Comparison of ENCODE assay signal across 17 mouse cellular contexts in the genomic region with DNA sequence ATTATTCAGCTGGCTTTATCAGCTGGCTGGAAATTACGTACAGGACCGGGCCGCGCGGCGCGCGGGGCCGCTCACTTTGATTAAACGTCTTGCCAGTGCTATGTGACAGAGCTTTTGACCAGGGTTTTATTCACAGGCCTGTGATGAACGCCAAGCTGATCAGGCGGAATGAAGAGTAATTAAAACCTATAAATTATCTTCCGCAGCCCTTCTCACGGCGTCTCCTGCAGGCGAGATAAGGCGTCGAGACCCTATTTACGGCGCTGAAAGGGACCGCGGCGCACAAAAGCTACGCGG. TPM values are rescaled to one million over a fixed set of nuclear protein-coding genes. Genes with fewer than 3 reads are reported as not detected.
DNase-seq lines count a peak whose midpoint lies in the region; ATAC-seq lines count a peak whose summit lies in the region.
"Had no signal": no experiment of that assay in that cellular context is flagged by ENCODE, and none has a peak within 500 bp of the region (broad histone marks: within the 10 kb centered on the region; RNA-seq: fewer than 3 reads in every experiment).

No protein-coding gene starts in this region.

- H3K9ac ChIP-seq in neural tube, embryonic 15.5 days (replicated peaks), result no peak overlapping the region
- H3K9ac ChIP-seq in hindbrain, embryonic 13.5 days, result 0 out of 2 replicates have a peak overlapping the region, but pooled peaks have one; percentile 40
- peak overlapping the region; percentile 32 for H3K9ac ChIP-seq in midbrain, embryonic 11.5 days (ENCODE audit: low read length)
- H3K9ac ChIP-seq: heart, embryonic 12.5 days had no signal

- no peak overlapping the region for H3K27ac ChIP-seq in neural tube, embryonic 15.5 days (replicated peaks)
- H3K27ac ChIP-seq in hindbrain, embryonic 13.5 days, result peak overlapping the region; percentile 70
- peak overlapping the region; percentile 30; the same call in 1 of the 2 replicates for H3K27ac ChIP-seq in midbrain, embryonic 11.5 days (ENCODE audit: low read depth, low read length)
- H3K27ac ChIP-seq: kidney, postnatal 0 days had no signal

- H3K9me3 ChIP-seq in neural tube, embryonic 15.5 days (replicated peaks), result no peaks in the 10 kb centered on the region
- no peaks in the 10 kb centered on the region for H3K9me3 ChIP-seq in hindbrain, embryonic 13.5 days
- no peaks in the 10 kb centered on the region for H3K9me3 ChIP-seq in midbrain, embryonic 11.5 days (ENCODE audit: control insufficient read depth, low read length)
- H3K9me3 ChIP-seq: heart, embryonic 12.5 days had no signal

- H3K4me2 ChIP-seq in neural tube, embryonic 15.5 days, result no peak overlapping the region
- H3K4me2 ChIP-seq in hindbrain, embryonic 13.5 days, result peak overlapping the region; percentile 42
- peak overlapping the region; percentile 82 for H3K4me2 ChIP-seq in midbrain, embryonic 11.5 days
- H3K4me2 ChIP-seq: heart, embryonic 12.5 days; liver, embryonic 11.5 days had no signal

- no peak overlapping the region for H3K4me3 ChIP-seq in neural tube, embryonic 15.5 days (replicated peaks)
- peak overlapping the region; percentile 21 for H3K4me3 ChIP-seq in hindbrain, embryonic 13.5 days
- H3K4me3 ChIP-seq in midbrain, embryonic 11.5 days (ENCODE audit: low read depth, low read length), result peak overlapping the region; percentile 57
- H3K4me3 ChIP-seq: heart, embryonic 12.5 days had no signal

- H3K36me3 ChIP-seq in neural tube, embryonic 15.5 days, result no peaks in the 10 kb centered on the region
- H3K36me3 ChIP-seq in hindbrain, embryonic 13.5 days, result no peaks in the 10 kb centered on the region
- no peaks in the 10 kb centered on the region for H3K36me3 ChIP-seq in midbrain, embryonic 11.5 days (ENCODE audit: control insufficient read depth, insufficient read depth, low read length)
- H3K36me3 ChIP-seq: heart, embryonic 12.5 days had no signal

- peaks cover 81% of the 10 kb centered on the region for H3K27me3 ChIP-seq in neural tube, embryonic 15.5 days (replicated peaks)
- peaks cover 96% of the 10 kb centered on the region for H3K27me3 ChIP-seq in hindbrain, embryonic 13.5 days
- peaks cover 86% of the 10 kb centered on the region for H3K27me3 ChIP-seq in midbrain, embryonic 11.5 days (ENCODE audit: control insufficient read depth, insufficient read depth, low read length)

- peak; percentile 68 for DNase-seq in neural tube, embryonic 10.5 days (ENCODE audit: extremely low spot score, low spot score)
- no peak for DNase-seq in midbrain, embryonic 11.5 days (ENCODE audit: low spot score, missing footprints)
- DNase-seq in retina, postnatal 1 day, result peak; percentile 42
- no peak for DNase-seq in adrenal gland, postnatal 14 days
- no peak for DNase-seq in right cerebral cortex, adult 18-20 months
- DNase-seq in adrenal gland, postnatal 10 days, result no peak
- DNase-seq: gastrocnemius, postnatal 25 days; layer of hippocampus, postnatal 36 days; lung, postnatal 36 days had no signal

- ATAC-seq in neural tube, embryonic 15.5 days (ENCODE audit: low FRiP score), result no peak
- 0 out of 2 replicates have a peak, but pooled peaks have one; percentile 26 for ATAC-seq in hindbrain, embryonic 13.5 days (ENCODE audit: low FRiP score)
- ATAC-seq in midbrain, embryonic 11.5 days (ENCODE audit: low FRiP score), result no peak

- peaks cover 22% of the 10 kb centered on the region for H3K4me1 ChIP-seq in neural tube, embryonic 15.5 days
- peaks cover 25% of the 10 kb centered on the region for H3K4me1 ChIP-seq in hindbrain, embryonic 13.5 days (replicated peaks)
- peaks cover 12% of the 10 kb centered on the region for H3K4me1 ChIP-seq in midbrain, embryonic 11.5 days (ENCODE audit: control insufficient read depth, insufficient read depth, low read length)

- under 1% methylated on average over 25 of the region's 25 CpGs for WGBS in neural tube, embryonic 15.5 days
- WGBS in hindbrain, embryonic 13.5 days, result under 1% methylated on average over 25 of the region's 25 CpGs
- WGBS in midbrain, embryonic 11.5 days, result under 1% methylated on average over 25 of the region's 25 CpGs

RNA-seq across cellular contexts. Expression of gene En1, which starts 2.1 kb away (rescaled TPM):
- polyA plus RNA-seq in neural tube, embryonic 15.5 days (2015; fragmentation: Nextera tagmentation; extraction: Ambion mirVana), result 1.0 and 1.2 TPM in 2 replicates
- polyA plus RNA-seq in hindbrain, embryonic 13.5 days (2015; fragmentation: Nextera tagmentation; extraction: Ambion mirVana), result 4.0 and 7.8 TPM in 2 replicates
- polyA plus RNA-seq in midbrain, embryonic 11.5 days (2014; fragmentation: Nextera tagmentation; extraction: Ambion mirVana), result 6.5 and 8.2 TPM in 2 replicates
- not detected in 2 replicates for total RNA-seq in adrenal gland, postnatal 14 days (2021)
- total RNA-seq in adrenal gland, postnatal 10 days (2021), result under 1 TPM; 0.18 to 0.64 TPM
- total RNA-seq: adrenal gland, adult 18-20 months; common myeloid progenitor, adult 5-6 weeks; hematopoietic stem cell, adult 5-6 weeks; layer of hippocampus, postnatal 36 days had no signal
- polyA plus RNA-seq: kidney, postnatal 0 days had no signal

Comparison
In these comparisons a context has a peak if more than half of its experiments do, and no peak if none do; other contexts are left out.
1. DNase-seq: peak in neural tube, embryonic 10.5 days (single experiment) and retina, postnatal 1 day (single experiment); none in midbrain, embryonic 11.5 days (single experiment), adrenal gland, postnatal 14 days (single experiment), right cerebral cortex, adult 18-20 months (single experiment) and adrenal gland, postnatal 10 days (single experiment).